Mouse (Mus musculus) limb, embryonic 12.5 days (tissue): ENCODE measurements around the gene Col11a2. TPM values are rescaled to one million over a fixed set of nuclear protein-coding genes. Genes with fewer than 3 reads are reported as not detected.

Source experiments
- ATAC-seq: fragments of 200-750 bp; cut with Nextera tagmentation; 2 replicates; pipeline ENCODE4 v1.8.0; 2017; ENCODE audit warnings: low read depth, moderate TSS enrichment; ENCODE audit not compliant: insufficient number of reproducible peaks, insufficient read depth, low FRiP score, low TSS enrichment
- H3K27ac ChIP-seq: fragments of 300-500 bp; sonication (generic); 2 replicates; pipeline ENCODE4 v1.5.1; 2016; ENCODE audit warnings: mild to moderate bottlenecking, moderate library complexity
- H3K27me3 ChIP-seq: fragments of 300-500 bp; sonication (generic); 2 replicates; pipeline ENCODE4 v1.6.1; 2016; ENCODE audit warnings: mild to moderate bottlenecking, moderate library complexity
- H3K36me3 ChIP-seq: fragments of 300-500 bp; sonication (generic); 2 replicates; pipeline ENCODE4 v1.6.1; 2016; ENCODE audit warnings: mild to moderate bottlenecking, moderate library complexity
- H3K4me1 ChIP-seq: fragments of 300-500 bp; sonication (generic); replicated peaks from 2 replicates; pipeline ENCODE4 v1.6.1; 2016
- H3K4me2 ChIP-seq: fragments of 300-500 bp; sonication (generic); 2 replicates; pipeline ENCODE4 v1.6.1; 2016; ENCODE audit warnings: mild to moderate bottlenecking, moderate library complexity
- H3K4me3 ChIP-seq: fragments of 300-500 bp; sonication (generic); replicated peaks from 2 replicates; pipeline ENCODE4 v1.5.1; 2016; ENCODE audit warnings: mild to moderate bottlenecking
- H3K9ac ChIP-seq: fragments of 300-500 bp; sonication (generic); replicated peaks from 2 replicates; pipeline ENCODE4 v1.6.1; 2016; ENCODE audit warnings: mild to moderate bottlenecking, moderate library complexity
- H3K9me3 ChIP-seq: fragments of 300-500 bp; sonication (generic); 2 replicates; pipeline ENCODE4 v1.6.1; 2016; ENCODE audit warnings: mild to moderate bottlenecking, moderate library complexity
- WGBS: fragments of 180-500 bp; shearing (Covaris S2); methylation state at CpG from one replicate; pipeline ENCODE4 v1.1.7; 2016; 5-methylcytosine and 5-hydroxymethylcytosine counted together
- microRNA counts: library from miRNA; unstranded; fragments of <30 nt; microRNA quantifications from one replicate; lab custom pipeline; 2017
- microRNA-seq: library from miRNA; unstranded; fragments of <30 nt; microRNA quantifications from one replicate; pipeline ENCODE4, GENCODE M21; 2017
- polyA plus RNA-seq: library from polyadenylated mRNA; unstranded; fragments of >200 nt; fragmentation: Nextera tagmentation; extraction: Ambion mirVana; gene quantifications from 2 replicates; pipeline ENCODE4 v1.2.1, GENCODE M21; 2016

The Col11a2 gene
- polyA plus RNA-seq, 1 experiment from 2014 or later: 17.5 TPM

DNA sequence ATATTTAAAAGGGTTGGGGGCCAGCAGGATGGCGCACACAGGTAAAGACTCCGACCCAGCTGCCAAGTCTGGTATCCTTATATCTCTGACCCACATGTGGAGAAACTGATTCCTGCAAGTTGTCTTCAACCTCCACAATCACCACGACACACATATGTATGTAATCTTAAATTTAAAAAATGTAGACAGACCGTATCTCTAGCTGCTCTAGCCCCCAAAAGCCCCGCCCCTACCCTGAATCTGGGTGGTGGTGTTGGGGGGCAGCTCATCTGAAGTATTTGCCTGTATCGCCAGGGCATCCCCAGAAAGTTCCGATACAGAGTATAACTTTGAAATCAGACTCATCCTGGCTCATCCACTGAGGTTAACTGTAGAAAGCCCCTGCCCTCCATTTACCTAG lies 67.3 kb downstream of the Col11a2 start:
- Histone ChIP-seq H3K4me1 (0 out of 2 replicates have a peak, but pooled peaks cover 5% of the 10 kb centered on the region), H3K9ac (no peak overlapping the region), H3K27ac (no peak overlapping the region), H3K9me3 (0 out of 2 replicates have a peak, but pooled peaks cover 5% of the 10 kb centered on the region), H3K36me3 (peaks cover 33% of the 10 kb centered on the region), H3K4me3 (no peak overlapping the region), H3K4me2 (no peak overlapping the region), H3K27me3 (no peaks in the 10 kb centered on the region)
- WGBS: 86% methylated on average over 7 of the region's 7 CpGs
- ATAC-seq: no peak

- H3K4me1 ChIP-seq: 0 out of 2 replicates have a peak, but pooled peaks cover 3% of the 10 kb centered on the region
- H3K27me3 ChIP-seq: no peaks in the 10 kb centered on the region
- 81% methylated on average over 7 of the region's 7 CpGs for WGBS
- no peak for ATAC-seq
- H3K36me3 ChIP-seq: peaks cover 41% of the 10 kb centered on the region
- H3K9ac ChIP-seq: no peak overlapping the region
- no peak overlapping the region for H3K27ac ChIP-seq
- H3K4me2 ChIP-seq: no peak overlapping the region
- H3K4me3 ChIP-seq: no peak overlapping the region
- 0 out of 2 replicates have a peak, but pooled peaks cover 5% of the 10 kb centered on the region for H3K9me3 ChIP-seq
Measured at GRCm38 (mm10) chr17:34107109-34107867, 68.1 kb downstream of the Col11a2 start.

GRCm38 (mm10) chr17:34108460-34108859 lies 69.2 kb downstream of the Col11a2 start:
- H3K9me3 ChIP-seq: 0 out of 2 replicates have a peak, but pooled peaks cover 5% of the 10 kb centered on the region
- H3K9ac ChIP-seq: no peak overlapping the region
- H3K36me3 ChIP-seq: peaks cover 52% of the 10 kb centered on the region
- H3K27ac ChIP-seq: no peak overlapping the region
- ATAC-seq: no peak
- no peak overlapping the region for H3K4me3 ChIP-seq
- H3K27me3 ChIP-seq: no peaks in the 10 kb centered on the region
- WGBS: 84% methylated on average over 6 of the region's 6 CpGs
- 0 out of 2 replicates have a peak, but pooled peaks cover 3% of the 10 kb centered on the region for H3K4me1 ChIP-seq
- H3K4me2 ChIP-seq: no peak overlapping the region

DNA sequence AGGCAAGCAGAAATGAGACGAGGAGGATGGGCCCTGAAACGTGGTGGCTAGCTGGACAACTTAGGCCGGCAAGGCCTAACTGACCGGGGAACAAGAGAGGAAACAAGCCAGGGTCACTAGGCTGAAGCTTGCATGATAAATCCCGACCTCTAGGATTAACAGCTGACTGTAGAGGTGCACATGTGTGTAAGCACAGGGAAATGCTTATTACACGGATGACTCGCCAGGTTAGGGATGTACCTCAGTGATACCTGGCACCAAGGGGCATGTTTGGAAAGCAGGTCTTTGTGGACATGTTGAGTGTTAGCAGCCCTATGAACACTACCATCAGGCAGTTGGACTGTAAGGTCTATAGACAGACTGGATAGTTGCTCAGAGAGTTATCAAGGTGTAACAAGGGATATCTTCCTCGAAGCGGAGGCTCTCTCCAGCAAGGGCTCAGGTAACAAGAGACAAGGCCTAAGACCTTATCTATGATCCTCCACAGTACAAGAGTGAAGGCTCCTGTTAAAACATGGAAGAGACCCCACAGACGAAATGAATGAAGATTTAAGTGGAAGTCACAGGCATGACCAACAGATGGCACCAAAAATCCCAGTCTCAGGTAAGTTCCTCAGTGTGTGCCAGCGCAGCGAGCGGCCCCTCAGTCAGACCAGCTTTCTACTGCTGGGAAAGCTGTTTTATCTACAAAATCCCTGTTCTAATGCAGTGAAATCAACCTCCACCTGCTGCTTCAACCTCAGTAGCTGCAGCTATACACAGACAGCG lies 70.0 kb downstream of the Col11a2 start:
- Histone ChIP-seq H3K9me3 (0 out of 2 replicates have a peak, but pooled peaks cover 5% of the 10 kb centered on the region), H3K9ac (no peak overlapping the region), H3K4me2 (no peak overlapping the region), H3K36me3 (peaks cover 60% of the 10 kb centered on the region), H3K27ac (peak overlapping the region; percentile 59; the same call in 1 of the 2 replicates), H3K4me1 (0 out of 2 replicates have a peak, but pooled peaks cover 5% of the 10 kb centered on the region), H3K4me3 (no peak overlapping the region), H3K27me3 (no peaks in the 10 kb centered on the region)
- 81% methylated on average over 14 of the region's 14 CpGs for WGBS
- ATAC-seq: no peak

- Histone ChIP-seq H3K36me3 (peaks cover 66% of the 10 kb centered on the region), H3K27ac (peak overlapping the region; percentile 59; the same call in 1 of the 2 replicates), H3K4me2 (no peak overlapping the region), H3K4me3 (no peak overlapping the region), H3K9me3 (0 out of 2 replicates have a peak, but pooled peaks cover 4% of the 10 kb centered on the region), H3K4me1 (peaks cover 11% of the 10 kb centered on the region), H3K9ac (no peak overlapping the region), H3K27me3 (no peaks in the 10 kb centered on the region)
- no peak for ATAC-seq
- 68% methylated on average over 3 of the region's 3 CpGs for WGBS
Measured at GRCm38 (mm10) chr17:34109806-34110195, 70.6 kb downstream of the Col11a2 start.

DNA sequence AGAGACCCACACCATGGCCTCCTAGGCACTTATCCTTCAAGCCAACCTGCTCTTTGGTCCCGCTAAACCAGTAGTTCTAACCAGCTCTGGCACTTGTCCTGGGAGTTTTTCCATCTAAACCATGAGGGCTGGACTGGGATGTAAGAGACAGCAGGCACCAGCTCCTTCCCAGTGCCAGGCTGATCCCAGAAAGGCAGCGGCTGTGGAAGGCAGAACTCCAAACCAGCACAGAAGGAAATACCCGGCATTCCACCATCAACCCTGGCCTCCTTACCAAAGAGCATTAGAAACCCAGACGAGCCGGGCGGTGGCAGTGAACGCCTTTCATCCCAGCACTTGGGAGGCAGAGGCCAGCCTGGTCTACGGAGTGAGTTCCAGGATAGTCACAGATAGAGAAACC lies 71.1 kb downstream of the Col11a2 start:
- no peaks in the 10 kb centered on the region for H3K27me3 ChIP-seq
- ATAC-seq: no peak
- 55% methylated on average over 8 of the region's 8 CpGs for WGBS

GRCm38 (mm10) chr17:34114114-34114513 lies 74.9 kb downstream of the Col11a2 start:
- WGBS: 94% methylated on average over 7 of the region's 7 CpGs
- Histone ChIP-seq H3K27me3 (no peaks in the 10 kb centered on the region), H3K4me2 (no peak overlapping the region), H3K36me3 (peaks cover 90% of the 10 kb centered on the region), H3K27ac (no peak overlapping the region), H3K9me3 (no peaks in the 10 kb centered on the region), H3K9ac (no peak overlapping the region), H3K4me3 (no peak overlapping the region), H3K4me1 (peaks cover 33% of the 10 kb centered on the region)
- ATAC-seq: no peak

More for the DNA sequence above, 71.1 kb downstream of the Col11a2 start:
- Histone ChIP-seq H3K4me3 (no peak overlapping the region), H3K27ac (peak overlapping the region; percentile 51; the same call in 1 of the 2 replicates), H3K4me1 (peaks cover 16% of the 10 kb centered on the region), H3K9ac (no peak overlapping the region), H3K36me3 (peaks cover 71% of the 10 kb centered on the region), H3K9me3 (no peaks in the 10 kb centered on the region), H3K4me2 (no peak overlapping the region)

MicroRNAs within 50 kb of the gene (microRNA counts, 519-probe panel; counts per million panel counts)
- microRNA mmu-miR-219 (lab: Ali Mortazavi, UCI): not detected

Small RNAs within 50 kb of the gene (microRNA-seq; reads per million reads assigned to microRNA genes)
- gene Mir219a-1 (1.6 reads per million), gene Mir219c (not detected)

Other genes starting within 250 kb of the Col11a2 start
- 28.1 and 28.7 TPM in 2 replicates for gene Kank3, start 228.9 kb upstream of the Col11a2 start, polyA plus RNA-seq
- gene Rps28, start 214.9 kb upstream of the Col11a2 start, polyA plus RNA-seq: 1,001 and 1,020 TPM in 2 replicates
- 458 and 462 TPM in 2 replicates for gene Ndufa7, start 214.9 kb upstream of the Col11a2 start, polyA plus RNA-seq
- gene Cd320, start 196.3 kb upstream of the Col11a2 start, polyA plus RNA-seq: 66.4 and 73.9 TPM in 2 replicates
- gene Gm7029, start 165.6 kb upstream of the Col11a2 start, polyA plus RNA-seq: not detected in 2 replicates
- 6.6 and 7.6 TPM in 2 replicates for gene Kifc1, start 148.8 kb upstream of the Col11a2 start, polyA plus RNA-seq
- 0.46 and 1.1 TPM in 2 replicates for gene Platr17, start 134.3 kb upstream of the Col11a2 start, polyA plus RNA-seq
- 66.2 and 79.3 TPM in 2 replicates for gene Daxx, start 130.0 kb upstream of the Col11a2 start, polyA plus RNA-seq
- 21.5 and 23.5 TPM in 2 replicates for gene Tapbp, start 123.5 kb upstream of the Col11a2 start, polyA plus RNA-seq
- 21.8 and 22.4 TPM in 2 replicates for gene Zbtb22, start 123.5 kb upstream of the Col11a2 start, polyA plus RNA-seq
- 61.3 and 64.2 TPM in 2 replicates for gene Rgl2, start 109.9 kb upstream of the Col11a2 start, polyA plus RNA-seq
- gene Pfdn6, start 99.1 kb upstream of the Col11a2 start, polyA plus RNA-seq: 180 and 186 TPM in 2 replicates
- gene Wdr46, start 98.8 kb upstream of the Col11a2 start, polyA plus RNA-seq: 45.5 and 45.8 TPM in 2 replicates
- gene B3galt4, start 87.9 kb upstream of the Col11a2 start, polyA plus RNA-seq: 5.0 and 6.8 TPM in 2 replicates
- 53.3 and 55.0 TPM in 2 replicates for gene Vps52, start 83.6 kb upstream of the Col11a2 start, polyA plus RNA-seq
- gene Rps18, start 83.4 kb upstream of the Col11a2 start, polyA plus RNA-seq: 1,388 and 1,510 TPM in 2 replicates
- 4.5 and 5.0 TPM in 2 replicates for gene H2-K1, start 39.1 kb upstream of the Col11a2 start, polyA plus RNA-seq
- 21.6 and 25.3 TPM in 2 replicates for gene Ring1, start 14.8 kb upstream of the Col11a2 start, polyA plus RNA-seq
- gene H2-Ke6, start 11.4 kb upstream of the Col11a2 start, polyA plus RNA-seq: 54.4 and 56.8 TPM in 2 replicates
- gene Slc39a7, start 7.8 kb upstream of the Col11a2 start, polyA plus RNA-seq: 179 and 191 TPM in 2 replicates
- gene Rxrb, start 7.6 kb upstream of the Col11a2 start, polyA plus RNA-seq: 64.3 and 64.4 TPM in 2 replicates
- gene H2-Oa, start 52.9 kb downstream of the Col11a2 start, polyA plus RNA-seq: 0.71 and 0.86 TPM in 2 replicates
- gene H2-DMa, start 80.1 kb downstream of the Col11a2 start, polyA plus RNA-seq: 11.1 and 13.2 TPM in 2 replicates
- gene Brd2, start 83.2 kb downstream of the Col11a2 start, polyA plus RNA-seq: 129 and 134 TPM in 2 replicates
- gene H2-DMb2, start 103.9 kb downstream of the Col11a2 start, polyA plus RNA-seq: 0.30 and 0.32 TPM in 2 replicates
- 1.2 and 1.3 TPM in 2 replicates for gene H2-DMb1, start 113.6 kb downstream of the Col11a2 start, polyA plus RNA-seq
- gene Tap1, start 148.1 kb downstream of the Col11a2 start, polyA plus RNA-seq: 4.1 and 5.7 TPM in 2 replicates
- gene Psmb9, start 148.3 kb downstream of the Col11a2 start, polyA plus RNA-seq: 2.4 and 2.5 TPM in 2 replicates
- gene Psmb8, start 158.3 kb downstream of the Col11a2 start, polyA plus RNA-seq: 2.1 and 3.1 TPM in 2 replicates
- 1.5 and 1.7 TPM in 2 replicates for gene Tap2, start 164.1 kb downstream of the Col11a2 start, polyA plus RNA-seq
- gene H2-Ob, start 199.5 kb downstream of the Col11a2 start, polyA plus RNA-seq: not detected in 2 replicates
- gene H2-Ab1, start 218.3 kb downstream of the Col11a2 start, polyA plus RNA-seq: 2.7 and 2.8 TPM in 2 replicates
- 0.50 TPM in 1 of 2 replicates, not detected in the other for gene H2-Aa, start 248.4 kb downstream of the Col11a2 start, polyA plus RNA-seq